Mouse (Mus musculus) lung, adult 10 weeks (tissue): Measurements from ENCODE around the gene 1700122O11Rik. TPM values are rescaled to one million over a fixed set of nuclear protein-coding genes. Genes with fewer than 3 reads are reported as not detected.

Experiments
- polyA plus RNA-seq: library from polyadenylated mRNA; stranded (reverse); fragments of 350-450 nt; fragmentation: Illumina TruSeq; extraction: RNeasy Lipid Tissue Mini Kit (QIAGEN cat#74804); gene quantifications from one replicate; pipeline ENCODE4 v1.2.3, GENCODE M21; 2014; ENCODE audit warnings: low read depth, low replicate concordance; ENCODE audit not compliant: insufficient read depth

The 1700122O11Rik gene
- not detected for polyA plus RNA-seq

DNA sequence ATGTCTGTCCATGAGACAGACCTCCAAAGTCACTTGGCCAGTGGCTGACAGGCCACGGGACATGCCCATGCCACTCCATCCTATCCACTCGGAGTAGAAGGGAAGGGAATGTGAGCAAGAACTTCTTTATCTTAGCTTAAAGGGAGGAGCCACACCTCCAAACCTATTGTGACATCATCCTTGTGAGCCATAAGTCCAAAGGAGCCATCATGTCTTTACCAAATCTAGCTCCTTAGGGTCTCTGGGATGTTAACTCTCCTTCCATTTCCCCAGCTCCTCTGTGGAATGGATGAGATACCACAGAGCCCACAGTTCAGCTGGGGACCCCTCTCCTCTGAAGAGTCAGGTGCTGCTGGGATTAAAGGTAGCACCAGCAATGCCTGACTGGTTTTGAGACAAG, at the start of gene 1700122O11Rik:
TSS of gene 1700122O11Rik (minus strand) at position 101 of the 400 bp plus-strand sequence.

Other genes starting within 250 kb of the 1700122O11Rik start
- gene Mdfi, start 203.6 kb downstream of the 1700122O11Rik start, polyA plus RNA-seq = 7.6 TPM
- 14.4 TPM for gene Foxp4, start 113.6 kb downstream of the 1700122O11Rik start, polyA plus RNA-seq
- gene 1700067P10Rik, start 51.0 kb upstream of the 1700122O11Rik start, polyA plus RNA-seq = not detected
- 0.13 TPM for gene 9830107B12Rik, start 108.0 kb upstream of the 1700122O11Rik start, polyA plus RNA-seq
- 1.1 TPM for gene A530064D06Rik, start 129.0 kb upstream of the 1700122O11Rik start, polyA plus RNA-seq
- gene Trem1, start 194.5 kb upstream of the 1700122O11Rik start, polyA plus RNA-seq = 2.8 TPM
- gene Trem3, start 209.5 kb upstream of the 1700122O11Rik start, polyA plus RNA-seq = 3.9 TPM
- gene Treml4, start 226.0 kb upstream of the 1700122O11Rik start, polyA plus RNA-seq = 4.6 TPM